Mouse (Mus musculus): Measurements from ENCODE around the gene Agmat.

DNA sequence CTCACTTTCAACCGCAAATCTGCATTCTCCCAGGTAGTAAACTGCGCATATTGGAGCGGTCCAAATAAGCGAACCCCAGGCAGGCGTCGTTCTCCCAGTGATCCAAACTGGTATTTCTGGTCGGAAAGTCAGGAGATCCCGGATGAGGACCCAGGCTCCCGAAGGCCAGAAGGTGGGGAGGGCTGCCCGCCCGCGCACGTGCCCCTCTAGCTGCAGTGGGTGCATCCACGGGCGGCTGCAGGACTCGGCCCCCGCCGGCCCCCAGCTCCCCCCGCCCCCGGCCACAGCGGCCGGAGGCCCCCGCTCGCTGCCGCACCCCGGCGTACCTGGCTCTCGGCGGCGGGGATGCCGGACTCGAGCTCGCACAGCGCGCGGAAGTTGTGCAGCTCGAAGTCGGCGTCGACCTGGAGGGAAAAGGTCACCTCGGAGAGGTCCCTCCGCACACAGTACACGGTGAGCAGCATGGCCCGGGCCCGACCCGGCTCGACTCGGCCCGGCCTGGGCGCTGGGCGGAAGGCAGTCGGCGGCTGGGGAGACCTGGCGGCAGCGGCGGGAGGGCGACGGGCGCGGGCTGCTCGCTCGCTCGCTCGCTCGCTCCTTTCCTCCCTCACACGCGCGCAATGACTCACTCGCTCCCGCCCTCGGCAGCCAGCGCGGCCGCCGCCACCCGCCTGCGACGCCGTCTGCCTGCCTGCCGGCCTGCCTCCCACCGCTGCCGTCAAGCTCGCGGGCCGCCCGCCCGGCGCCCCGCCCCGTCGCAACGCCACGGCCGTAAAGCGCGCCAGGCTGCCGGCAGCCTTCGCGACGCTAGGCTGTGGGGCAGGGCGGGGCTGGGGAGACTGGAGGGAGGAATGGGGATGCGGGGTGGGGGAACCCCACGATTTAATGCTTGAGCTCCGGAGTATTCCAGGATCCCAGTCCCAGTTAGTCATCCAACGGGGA lies 23.5 kb upstream of the Agmat start, which contains the start of gene Ddi2:
- TF ChIP-seq CTCF (IDR thresholded peaks at IDR 0.05; ENCODE audit: low read depth) (no peak; the same call in 1 of the 2 replicates), EP300 (IDR thresholded peaks at IDR 0.05; ENCODE audit: low read depth) (no peak)
